Mouse (Mus musculus): ENCODE data around the gene Esr1. TPM values are rescaled to one million over a fixed set of nuclear protein-coding genes. Genes with fewer than 3 reads are reported as not detected.
"Not testable (repeated sequence)": the region's sequence is repeated elsewhere in the genome, so short reads cannot be mapped to it uniquely, and the experiment has no call there.

Gene Esr1
- polyA plus RNA-seq, 1 experiment: 1.5 TPM

DNA sequence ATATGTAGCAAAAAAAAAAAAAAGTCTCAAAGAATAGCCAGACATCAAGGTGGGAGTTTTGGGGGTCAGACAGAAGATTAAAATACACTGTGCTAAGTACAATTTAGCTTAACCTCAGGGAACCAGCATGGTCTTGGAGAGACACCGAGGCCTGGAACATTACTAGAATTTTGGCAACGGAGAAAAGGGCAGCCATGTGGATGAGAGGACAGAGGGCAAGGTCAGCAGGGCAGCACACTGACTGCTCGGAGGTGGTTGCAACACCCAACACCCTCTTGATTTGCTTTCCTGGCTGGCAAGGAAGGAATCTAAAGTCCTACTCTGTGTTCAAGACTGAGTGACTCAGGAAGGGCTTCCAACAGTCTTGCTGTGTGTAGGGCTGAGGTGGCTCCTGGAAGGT is 60.5 kb downstream of the Esr1 start:
- WGBS: 66% methylated on average over 3 of the region's 3 CpGs
- Histone ChIP-seq H3K4me1 (ENCODE audit: control insufficient read depth, insufficient read depth, low read length) (no peaks in the 10 kb centered on the region), H3K4me3 (replicated peaks; ENCODE audit: extremely low read depth, low read depth, low read length) (no peak overlapping the region)
- TF ChIP-seq POLR2A (IDR thresholded peaks at IDR 0.05; ENCODE audit: borderline replicate concordance, extremely low read depth, low read depth, low read length) (no peak), CTCF (IDR thresholded peaks at IDR 0.05; ENCODE audit: insufficient read depth, low read length) (no peak)
- DNase-seq: no peak

DNA sequence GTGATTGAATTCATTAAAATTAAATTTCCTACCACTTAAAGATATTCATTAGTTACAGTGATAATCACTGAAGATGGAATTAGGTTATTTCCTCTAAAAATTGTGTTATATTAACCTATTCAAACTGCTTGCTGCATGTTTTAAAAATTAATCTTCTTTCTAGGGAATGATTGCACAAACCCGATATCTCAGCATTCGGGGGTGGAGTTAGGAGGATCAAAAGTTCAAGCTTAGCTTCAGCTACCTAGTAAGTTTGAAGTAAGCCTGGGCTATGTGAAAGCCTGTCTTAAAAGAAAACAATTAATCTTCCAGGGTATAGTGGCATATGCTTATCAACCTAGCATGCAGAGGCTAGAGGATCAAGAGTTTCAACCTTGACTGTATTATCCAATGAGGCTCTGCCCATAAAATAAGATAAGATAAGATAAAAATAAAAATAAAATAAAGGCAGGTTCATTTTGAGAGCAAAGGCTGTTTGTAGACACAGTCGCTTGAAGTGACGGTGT is 62.0 kb downstream of the Esr1 start:
- Histone ChIP-seq H3K4me1 (ENCODE audit: control insufficient read depth, insufficient read depth, low read length) (no peaks in the 10 kb centered on the region), H3K4me3 (replicated peaks; ENCODE audit: extremely low read depth, low read depth, low read length) (no peak overlapping the region)
- WGBS: 71% methylated on average over 4 of the region's 4 CpGs
- TF ChIP-seq CTCF (IDR thresholded peaks at IDR 0.05; ENCODE audit: insufficient read depth, low read length) (no peak), POLR2A (IDR thresholded peaks at IDR 0.05; ENCODE audit: borderline replicate concordance, extremely low read depth, low read depth, low read length) (no peak)
- DNase-seq: no peak

DNA sequence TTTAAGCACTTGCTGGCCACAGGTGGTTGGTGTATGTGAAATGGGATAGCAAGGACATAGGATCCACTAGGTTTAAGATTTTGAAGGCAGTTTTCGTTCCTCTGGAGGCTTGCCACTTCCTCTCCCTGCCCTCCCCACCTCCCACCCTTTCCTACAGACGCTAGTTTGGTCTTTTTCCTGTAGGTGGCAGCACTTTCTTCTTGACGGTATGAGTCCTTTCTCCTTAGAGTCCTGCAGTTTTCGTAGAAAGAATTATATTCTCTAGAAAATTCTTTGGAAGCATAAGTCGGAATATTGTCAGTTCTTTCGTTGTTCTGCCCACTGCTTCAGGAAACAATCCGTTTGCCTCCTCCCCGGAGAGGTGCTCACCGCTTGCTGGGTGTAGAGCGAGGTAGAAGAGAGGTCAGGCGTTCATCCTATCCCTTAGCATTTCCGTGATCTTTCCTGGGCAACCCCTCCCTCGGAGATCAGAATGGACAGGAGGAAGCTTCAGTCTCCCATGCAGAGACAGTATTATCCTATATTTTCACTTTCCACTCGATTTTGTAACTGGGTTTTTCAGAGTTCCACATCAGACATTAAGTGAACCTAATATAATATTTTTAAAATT is 63.7 kb downstream of the Esr1 start:
- WGBS: 15% methylated on average over 14 of the region's 14 CpGs
- not testable (repeated sequence) for H3K4me1 ChIP-seq (ENCODE audit: control insufficient read depth, insufficient read depth, low read length); DNase-seq; H3K4me3 ChIP-seq (replicated peaks; ENCODE audit: extremely low read depth, low read depth, low read length)

DNA sequence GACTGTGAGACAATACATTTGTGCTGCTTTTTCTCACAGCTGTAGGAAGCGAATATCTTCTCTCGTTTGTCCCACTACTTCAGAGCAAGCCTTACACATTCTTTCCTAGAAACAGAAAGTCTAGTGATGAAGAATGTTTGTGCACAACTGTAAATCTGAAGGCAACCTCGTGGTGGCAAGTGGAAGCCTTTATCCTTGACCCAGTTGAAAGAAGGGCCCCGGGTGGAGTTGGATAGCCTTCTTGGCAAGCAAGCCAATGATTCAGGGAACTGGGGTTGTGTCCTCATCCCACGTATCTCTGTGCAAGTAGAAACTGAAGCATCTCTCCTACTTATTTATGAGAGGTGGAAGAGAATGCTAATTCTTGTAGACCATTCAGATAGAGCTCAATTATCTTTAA is 71.7 kb downstream of the Esr1 start:
- TF ChIP-seq CTCF (IDR thresholded peaks at IDR 0.05; ENCODE audit: insufficient read depth, low read length) (no peak), POLR2A (IDR thresholded peaks at IDR 0.05; ENCODE audit: borderline replicate concordance, extremely low read depth, low read depth, low read length) (no peak)
- no peak overlapping the region for H3K4me3 ChIP-seq (replicated peaks; ENCODE audit: extremely low read depth, low read depth, low read length)
- 64% methylated on average over 5 of the region's 5 CpGs for WGBS
- H3K4me1 ChIP-seq (ENCODE audit: control insufficient read depth, insufficient read depth, low read length): no peaks in the 10 kb centered on the region
- DNase-seq: no peak

DNA sequence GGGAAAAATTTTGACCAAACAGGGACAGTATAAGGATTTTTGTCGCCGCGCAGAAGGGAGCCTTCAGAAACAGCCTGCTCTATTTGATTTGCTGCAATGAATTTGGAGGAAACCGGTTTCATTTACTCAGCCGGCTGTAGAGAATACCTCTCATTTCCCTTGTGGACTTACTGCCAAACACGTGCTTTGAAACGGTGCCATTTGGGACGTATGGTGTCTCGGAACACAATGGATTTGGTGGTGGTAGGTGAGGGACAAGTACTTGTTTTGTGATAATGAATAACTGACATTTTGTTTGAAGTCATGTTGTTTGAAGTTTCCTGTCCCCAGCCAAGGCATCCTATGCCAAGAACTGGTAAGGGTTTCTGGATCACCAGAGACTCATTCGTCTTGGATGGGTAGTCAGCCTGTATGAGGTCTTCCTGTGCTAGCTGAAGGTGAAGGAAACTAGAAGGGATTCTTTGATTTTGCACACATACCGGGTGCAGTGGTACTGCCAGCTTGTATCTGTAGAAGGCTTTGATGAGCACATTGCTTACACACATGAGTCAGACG is 72.4 kb downstream of the Esr1 start:
- DNase-seq: no peak
- TF ChIP-seq CTCF (IDR thresholded peaks at IDR 0.05; ENCODE audit: insufficient read depth, low read length) (no peak), POLR2A (IDR thresholded peaks at IDR 0.05; ENCODE audit: borderline replicate concordance, extremely low read depth, low read depth, low read length) (no peak)
- Histone ChIP-seq H3K4me1 (ENCODE audit: control insufficient read depth, insufficient read depth, low read length) (no peaks in the 10 kb centered on the region), H3K4me3 (replicated peaks; ENCODE audit: extremely low read depth, low read depth, low read length) (no peak overlapping the region)
- WGBS: 68% methylated on average over 12 of the region's 12 CpGs

DNA sequence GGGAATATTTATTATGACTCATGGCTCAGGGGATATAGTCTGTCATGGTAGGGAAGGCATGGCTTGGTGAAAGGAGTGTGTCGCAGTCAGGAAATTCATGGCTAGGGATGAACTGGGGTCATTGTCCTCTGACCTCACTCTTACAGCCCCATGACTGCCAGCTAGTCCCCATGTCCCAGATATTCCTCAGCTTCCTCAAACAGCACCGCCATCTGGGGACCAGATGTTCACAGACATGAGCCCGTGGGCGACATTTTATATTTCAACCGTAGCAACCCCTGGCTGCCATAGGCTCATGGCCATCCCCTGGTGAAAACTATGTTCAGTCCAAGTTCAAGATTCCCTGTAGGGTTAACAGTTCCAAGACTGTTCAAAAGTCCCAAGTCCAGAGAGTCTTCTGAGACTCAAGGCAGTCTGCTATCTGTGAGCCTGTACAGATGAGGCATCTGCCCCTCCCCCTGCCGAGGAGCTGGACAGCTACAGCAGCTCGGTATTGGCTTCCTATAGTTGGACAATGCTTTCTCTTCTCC is 83.0 kb downstream of the Esr1 start:
- H3K4me3 ChIP-seq (replicated peaks; ENCODE audit: extremely low read depth, low read depth, low read length): no peak overlapping the region
- no peaks in the 10 kb centered on the region for H3K4me1 ChIP-seq (ENCODE audit: control insufficient read depth, insufficient read depth, low read length)
- DNase-seq: no peak
- TF ChIP-seq CTCF (IDR thresholded peaks at IDR 0.05; ENCODE audit: insufficient read depth, low read length): no peak
- no peak for TF ChIP-seq POLR2A (IDR thresholded peaks at IDR 0.05; ENCODE audit: borderline replicate concordance, extremely low read depth, low read depth, low read length)
- WGBS: 82% methylated on average over 7 of the region's 7 CpGs

DNA sequence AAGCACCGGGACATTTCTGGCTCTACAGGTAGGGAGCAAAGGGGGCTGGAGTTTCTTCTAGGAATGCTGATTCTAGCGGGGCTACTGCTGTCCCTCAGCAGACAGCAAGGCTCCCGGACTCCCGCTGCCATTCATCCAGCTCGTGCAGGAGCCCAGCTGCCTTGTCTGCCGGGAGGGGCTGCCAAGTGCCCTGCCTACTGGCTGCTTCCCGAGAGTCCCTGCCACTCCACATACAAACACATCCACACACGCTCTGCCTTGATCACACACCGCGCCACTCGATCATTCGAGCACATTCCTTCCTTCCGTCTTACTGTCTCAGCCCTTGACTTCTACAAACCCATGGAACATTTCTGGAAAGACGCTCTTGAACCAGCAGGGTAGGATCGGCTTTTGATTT is 98.5 kb downstream of the Esr1 start:
- peaks cover 8% of the 10 kb centered on the region for H3K4me1 ChIP-seq (ENCODE audit: control insufficient read depth, insufficient read depth, low read length)
- peak; percentile 9 for DNase-seq
- TF ChIP-seq CTCF (IDR thresholded peaks at IDR 0.05; ENCODE audit: insufficient read depth, low read length): no peak
- no peak for TF ChIP-seq POLR2A (IDR thresholded peaks at IDR 0.05; ENCODE audit: borderline replicate concordance, extremely low read depth, low read depth, low read length)
- 8% methylated on average over 15 of the region's 15 CpGs for WGBS
- H3K4me3 ChIP-seq (replicated peaks; ENCODE audit: extremely low read depth, low read depth, low read length): peak overlapping the region; percentile 48

DNA sequence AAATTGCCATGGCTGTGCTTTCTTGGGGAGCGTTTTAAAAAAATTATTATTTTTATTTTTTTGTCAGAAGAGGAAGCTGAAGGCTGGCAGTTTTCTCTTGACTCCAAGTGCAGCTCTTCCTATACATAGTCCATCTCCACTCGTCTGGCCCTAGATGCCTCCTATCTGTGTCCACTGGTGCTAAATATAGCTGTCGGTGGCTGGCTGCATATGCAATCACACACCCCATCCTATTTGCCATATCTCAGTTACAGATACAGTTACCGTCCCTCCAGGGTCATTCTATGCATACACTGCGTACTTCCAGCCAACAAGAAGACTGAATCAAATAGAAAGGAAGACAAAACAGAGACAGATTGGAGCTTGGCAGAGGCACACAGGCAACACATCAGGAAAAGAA is 100.0 kb downstream of the Esr1 start:
- DNase-seq: no peak
- no peak overlapping the region for H3K4me3 ChIP-seq (replicated peaks; ENCODE audit: extremely low read depth, low read depth, low read length)
- TF ChIP-seq CTCF (IDR thresholded peaks at IDR 0.05; ENCODE audit: insufficient read depth, low read length): no peak
- WGBS: 55% methylated on average over 5 of the region's 5 CpGs
- peaks cover 8% of the 10 kb centered on the region for H3K4me1 ChIP-seq (ENCODE audit: control insufficient read depth, insufficient read depth, low read length)

DNA sequence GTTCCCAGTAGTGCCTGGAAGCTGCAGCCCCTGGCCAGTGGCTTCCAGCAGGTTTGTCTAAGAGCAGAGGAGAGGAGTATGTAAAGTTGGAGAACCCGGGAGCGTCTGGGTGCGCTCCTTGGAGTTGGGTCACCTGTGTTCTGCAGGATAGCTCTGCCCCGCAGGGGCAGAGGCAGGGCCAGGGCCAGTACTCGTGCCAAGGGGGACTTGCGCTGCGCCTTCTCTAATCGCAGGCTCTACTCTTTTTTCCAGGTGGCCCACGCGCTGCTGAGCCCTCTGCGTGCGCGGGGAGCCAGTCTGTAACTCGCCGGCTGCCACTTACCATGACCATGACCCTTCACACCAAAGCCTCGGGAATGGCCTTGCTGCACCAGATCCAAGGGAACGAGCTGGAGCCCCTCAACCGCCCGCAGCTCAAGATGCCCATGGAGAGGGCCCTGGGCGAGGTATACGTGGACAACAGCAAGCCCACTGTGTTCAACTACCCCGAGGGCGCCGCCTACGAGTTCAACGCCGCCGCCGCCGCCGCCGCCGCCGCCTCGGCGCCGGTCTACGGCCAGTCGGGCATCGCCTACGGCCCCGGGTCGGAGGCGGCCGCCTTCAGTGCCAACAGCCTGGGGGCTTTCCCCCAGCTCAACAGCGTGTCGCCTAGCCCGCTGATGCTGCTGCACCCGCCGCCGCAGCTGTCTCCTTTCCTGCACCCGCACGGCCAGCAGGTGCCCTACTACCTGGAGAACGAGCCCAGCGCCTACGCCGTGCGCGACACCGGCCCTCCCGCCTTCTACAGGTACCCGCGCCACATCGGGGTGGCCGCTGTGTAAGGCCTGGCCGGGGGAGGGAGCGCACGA is 100.9 kb downstream of the Esr1 start:
- Histone ChIP-seq H3K4me3 (replicated peaks; ENCODE audit: extremely low read depth, low read depth, low read length) (no peak overlapping the region), H3K4me1 (ENCODE audit: control insufficient read depth, insufficient read depth, low read length) (peaks cover 8% of the 10 kb centered on the region)
- 8% methylated on average over 66 of the region's 68 CpGs for WGBS
- DNase-seq: no peak
- TF ChIP-seq CTCF (IDR thresholded peaks at IDR 0.05; ENCODE audit: insufficient read depth, low read length) (no peak), POLR2A (IDR thresholded peaks at IDR 0.05; ENCODE audit: borderline replicate concordance, extremely low read depth, low read depth, low read length) (no peak)
